Mouse (Mus musculus) spleen, postnatal 36 days (tissue): ENCODE results near the gene Mrgprg.

ENCODE experiments used
- DNase-seq, 2 experiments: peaks; one replicate each; pipeline ENCODE4 v3.0.0; 2022; ENCODE audit warnings: low spot score in 2 of 2, mixed read lengths in 1 of 2

Mrgprg gene

GRCm38 (mm10) chr7:143755357-143756124, 11.3 kb downstream of the Mrgprg start:
- DNase-seq, result no peak

GRCm38 (mm10) chr7:143753990-143754715, 12.6 kb downstream of the Mrgprg start:
- peak; percentile 37 to 55 for DNase-seq

- DNase-seq, result no peak
Observed at GRCm38 (mm10) chr7:143752606-143753005, 14.2 kb downstream of the Mrgprg start.

- DNase-seq, result no peak
Observed at GRCm38 (mm10) chr7:143752056-143752455, 14.7 kb downstream of the Mrgprg start.

GRCm38 (mm10) chr7:143751380-143751779, 15.4 kb downstream of the Mrgprg start:
- DNase-seq, result no peak

- DNase-seq, result no peak
Observed at GRCm38 (mm10) chr7:143749045-143749444, 17.7 kb downstream of the Mrgprg start.

- peak; percentile 60 to 66 for DNase-seq
Observed at GRCm38 (mm10) chr7:143748041-143748868, 18.5 kb downstream of the Mrgprg start.

GRCm38 (mm10) chr7:143740653-143741052, 26.1 kb downstream of the Mrgprg start:
- no peak for DNase-seq

- peak; percentile 24 to 36 for DNase-seq
Observed at GRCm38 (mm10) chr7:143739511-143740461, 27.0 kb downstream of the Mrgprg start.

GRCm38 (mm10) chr7:143738601-143739006, 28.2 kb downstream of the Mrgprg start:
- DNase-seq, result no peak

GRCm38 (mm10) chr7:143738194-143738593, 28.6 kb downstream of the Mrgprg start:
- no peak for DNase-seq

- DNase-seq, result no peak
Observed at GRCm38 (mm10) chr7:143733746-143734145, 33.0 kb downstream of the Mrgprg start.

- DNase-seq, result no peak
Observed at GRCm38 (mm10) chr7:143729886-143730285, 36.9 kb downstream of the Mrgprg start.

GRCm38 (mm10) chr7:143726396-143726795, 40.4 kb downstream of the Mrgprg start:
- DNase-seq, result no peak

GRCm38 (mm10) chr7:143723841-143724240, 43.0 kb downstream of the Mrgprg start:
- no peak for DNase-seq

GRCm38 (mm10) chr7:143722646-143723045, 44.1 kb downstream of the Mrgprg start:
- no peak for DNase-seq

GRCm38 (mm10) chr7:143717811-143718210, 49.0 kb downstream of the Mrgprg start:
- DNase-seq, result no peak
